Mouse (Mus musculus) left cerebral cortex, postnatal 4 days (tissue): ENCODE results near the gene 4933428G20Rik. TPM values are rescaled to one million over a fixed set of nuclear protein-coding genes. Genes with fewer than 3 reads are reported as not detected.

Source experiments
- DNase-seq: peaks from one replicate; pipeline ENCODE4 v3.0.0-alpha.2; 2022
- intact Hi-C: fragments of 180-260 bp; cut with DNase I; formaldehyde crosslinking; loops from one replicate; pipeline ENCODE4 v1.15.1; 2025
- total RNA-seq, 2 experiments: library from RNA; stranded (reverse); gene quantifications; 2 replicates each; pipeline ENCODE4 v1.2.3; 2021

4933428G20Rik gene
- under 1 TPM in 1 of 2 experiments, not detected in 1; 0.26 TPM for total RNA-seq

GRCm38 (mm10) chr11:97499865-97500719 lies at the start of gene 4933428G20Rik:
Gene 4933428G20Rik, minus strand, starts transcription at chr11:97500340.
- intact Hi-C loops: no loop called here

GRCm38 (mm10) chr11:97548757-97549156 lies 48.6 kb upstream of the 4933428G20Rik start:
- no peak for DNase-seq

More at GRCm38 (mm10) chr11:97499865-97500719, at the start of gene 4933428G20Rik:
- DNase-seq: no peak

DNA sequence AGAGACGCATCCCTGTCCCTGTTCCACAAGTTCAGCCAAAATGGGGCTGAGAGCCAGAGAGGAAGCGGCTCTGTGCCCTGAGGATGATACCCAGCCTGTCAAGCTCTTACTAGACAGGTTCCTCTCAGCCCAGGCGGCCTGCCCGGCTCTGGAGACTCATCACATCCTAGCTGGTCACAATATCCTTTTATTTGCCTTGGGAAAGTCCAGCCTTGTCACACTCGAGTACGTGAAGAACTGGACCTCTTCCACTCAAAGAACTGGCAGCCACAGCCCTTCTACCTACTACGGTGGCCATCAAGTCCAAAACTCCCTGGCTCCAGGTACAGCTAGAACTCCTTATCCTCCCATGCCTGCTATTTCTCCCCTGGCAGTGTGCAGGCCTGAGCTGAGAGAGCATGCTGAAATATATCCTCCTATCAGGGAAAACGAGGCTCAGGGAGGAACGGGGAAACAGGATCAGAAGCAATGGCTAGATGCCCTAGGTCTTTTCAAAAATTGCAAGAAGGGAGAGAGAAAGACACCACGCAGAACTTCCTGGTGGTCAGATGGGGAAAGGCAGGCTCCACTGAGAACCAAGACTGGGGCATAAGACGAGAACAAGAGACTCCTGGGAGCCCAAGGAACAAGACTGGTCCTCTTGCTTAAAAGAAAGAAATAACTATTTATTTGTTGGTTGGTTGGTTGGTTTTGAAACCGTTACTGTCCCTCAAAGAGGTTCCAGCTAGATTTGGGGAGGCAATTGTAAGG lies 48.0 kb upstream of the 4933428G20Rik start:
- intact Hi-C loops: no loop called here
- no peak for DNase-seq

More at GRCm38 (mm10) chr11:97548757-97549156, 48.6 kb upstream of the 4933428G20Rik start:
- intact Hi-C loops: no loop called here

GRCm38 (mm10) chr11:97546804-97547411 lies 46.8 kb upstream of the 4933428G20Rik start:
- intact Hi-C loops: no loop called here
- no peak for DNase-seq

DNA sequence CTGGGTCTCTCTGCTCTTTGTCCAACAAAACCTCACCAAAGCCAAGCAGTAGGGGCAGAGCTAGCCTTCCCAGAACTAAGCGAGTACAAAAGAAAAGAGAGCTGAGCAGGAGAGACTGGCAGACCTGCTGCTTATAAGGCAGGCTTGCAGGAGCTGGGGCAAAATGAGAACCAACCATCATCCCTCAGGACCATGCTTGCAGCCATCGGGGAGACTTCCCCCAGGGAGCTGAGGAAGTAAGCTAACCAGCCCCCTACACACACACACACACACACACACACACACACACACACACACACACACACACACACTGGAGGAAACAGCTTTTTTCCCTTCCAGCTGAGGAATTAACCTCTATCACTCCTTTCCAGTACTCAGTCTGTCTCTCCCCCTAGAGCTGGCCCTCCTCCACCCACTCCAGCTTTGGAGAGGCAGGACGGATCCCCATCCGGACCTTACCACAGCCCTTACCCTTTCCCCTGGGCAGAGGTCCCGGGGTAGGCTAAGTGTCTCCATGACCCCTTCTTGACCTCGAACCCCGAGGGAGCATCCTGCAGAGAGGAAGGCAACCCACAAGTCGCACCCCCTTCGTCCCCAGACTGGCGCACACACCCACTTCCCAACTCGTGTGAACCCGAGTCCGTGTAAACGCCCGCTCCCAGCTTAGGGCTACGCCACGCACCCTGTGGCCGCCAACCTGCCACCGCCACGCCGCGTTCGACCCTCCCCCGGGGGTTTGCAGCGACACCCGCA lies 45.8 kb upstream of the 4933428G20Rik start:
- intact Hi-C loops: no loop called here
- DNase-seq: no peak

GRCm38 (mm10) chr11:97543883-97544282 lies 43.7 kb upstream of the 4933428G20Rik start:
- intact Hi-C loops: no loop called here
- no peak for DNase-seq

DNA sequence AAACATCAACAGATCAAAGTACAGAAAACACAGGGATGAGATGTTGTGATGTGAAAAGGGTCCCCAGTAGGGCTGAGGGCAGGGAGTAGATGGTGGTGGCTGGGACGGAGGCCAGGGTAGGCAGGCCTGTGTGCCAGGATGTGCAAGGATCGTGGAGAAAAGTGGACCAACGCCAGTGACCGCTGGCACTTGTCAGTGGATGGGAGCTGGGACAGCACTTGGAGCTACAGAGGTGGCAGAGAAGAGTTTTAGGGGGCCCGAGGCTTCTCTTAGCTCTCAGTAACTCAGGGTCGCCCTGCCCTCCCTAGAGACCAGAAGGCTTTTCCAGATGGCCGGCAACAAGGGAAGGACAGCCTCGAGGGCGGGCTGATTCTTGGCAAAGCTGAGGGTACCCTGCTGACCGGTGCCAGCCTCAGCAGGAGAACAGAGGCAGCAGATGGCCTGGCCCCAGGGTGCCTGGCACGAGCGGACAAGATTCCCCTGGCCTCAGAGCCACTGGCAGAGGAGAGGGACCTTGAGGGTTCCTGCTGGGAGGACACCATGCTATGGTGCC lies 43.1 kb upstream of the 4933428G20Rik start:
- intact Hi-C loops: no loop called here
- peak; percentile 97 for DNase-seq

DNA sequence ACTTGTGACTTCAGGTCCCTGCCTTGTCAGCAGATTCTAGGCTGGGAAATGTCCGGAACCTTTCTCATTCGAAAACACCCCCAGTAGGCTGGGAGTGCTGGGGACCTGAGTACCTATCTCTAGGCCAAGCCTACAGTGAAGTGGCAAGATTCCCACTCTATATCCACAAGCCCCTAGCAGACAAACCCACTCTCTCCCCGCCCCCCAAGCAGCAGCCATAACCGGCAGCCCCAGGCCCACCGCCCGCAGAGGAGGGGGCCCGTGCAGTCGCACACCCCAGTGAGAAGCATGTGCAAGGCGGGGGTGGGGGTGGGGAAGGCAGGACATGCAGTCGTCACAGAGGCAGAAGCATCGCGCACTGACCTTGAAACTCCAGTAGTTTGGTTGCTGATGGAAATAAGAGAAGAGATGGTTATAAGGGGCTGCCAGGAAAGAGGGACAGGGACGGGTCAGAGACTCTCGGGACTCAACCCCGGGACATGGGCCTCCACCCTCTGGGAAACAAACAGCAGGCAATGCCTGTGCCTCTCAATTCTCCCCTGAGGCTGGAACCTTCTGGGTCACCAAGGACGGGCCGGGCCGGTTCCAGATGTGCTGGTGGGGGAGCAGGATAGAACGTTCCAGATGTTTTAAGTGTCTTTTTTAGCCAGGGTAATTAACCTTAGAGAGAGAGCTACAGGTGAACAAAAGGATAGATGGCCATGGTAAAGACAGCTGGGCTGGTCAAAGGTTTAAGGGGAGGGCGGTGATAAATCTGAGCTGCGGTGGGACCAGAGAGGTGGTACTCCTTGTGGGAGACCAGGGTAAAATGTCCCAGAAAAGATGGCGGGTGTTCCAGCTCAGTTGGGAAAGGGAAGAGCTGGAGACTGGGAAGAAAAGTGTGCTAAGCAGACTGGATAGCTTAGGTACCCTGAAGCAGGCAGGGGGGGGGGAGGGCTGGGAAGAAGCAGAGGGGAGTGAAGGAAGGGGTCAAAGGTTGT lies 42.3 kb upstream of the 4933428G20Rik start:
- intact Hi-C loops: no loop called here

DNA sequence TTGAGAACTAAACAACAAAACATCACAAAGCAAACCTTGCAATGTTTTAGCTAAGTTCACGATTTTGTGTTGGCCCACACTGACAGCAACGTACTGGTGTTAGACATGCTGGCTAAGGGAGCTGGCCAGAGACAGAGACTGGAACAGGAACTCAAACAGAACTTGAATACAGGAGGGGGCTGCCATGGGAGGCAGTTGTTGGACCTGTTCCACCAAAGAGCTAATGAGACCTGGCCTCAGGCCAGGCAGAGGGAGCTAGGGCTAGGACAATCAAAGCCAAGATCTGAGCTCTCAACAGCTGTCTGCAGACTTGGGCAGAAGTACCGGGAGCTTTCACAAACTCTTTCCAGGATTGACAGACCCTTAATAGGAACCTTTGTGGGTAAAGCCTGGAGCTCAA lies 40.5 kb upstream of the 4933428G20Rik start:
- intact Hi-C loops: no loop called here
- peak; percentile 90 for DNase-seq

More for the DNA sequence above, 42.3 kb upstream of the 4933428G20Rik start:
- DNase-seq: no peak

GRCm38 (mm10) chr11:97540136-97540535 lies 40.0 kb upstream of the 4933428G20Rik start:
- intact Hi-C loops: no loop called here
- DNase-seq: no peak

- intact Hi-C loops: loop anchor here (10.0 kb wide), 1 partner anchor 145 kb away; the partner anchor contains the start of gene Cisd3
- no peak for DNase-seq
Observed at GRCm38 (mm10) chr11:97539622-97540021, 39.5 kb upstream of the 4933428G20Rik start.

DNA sequence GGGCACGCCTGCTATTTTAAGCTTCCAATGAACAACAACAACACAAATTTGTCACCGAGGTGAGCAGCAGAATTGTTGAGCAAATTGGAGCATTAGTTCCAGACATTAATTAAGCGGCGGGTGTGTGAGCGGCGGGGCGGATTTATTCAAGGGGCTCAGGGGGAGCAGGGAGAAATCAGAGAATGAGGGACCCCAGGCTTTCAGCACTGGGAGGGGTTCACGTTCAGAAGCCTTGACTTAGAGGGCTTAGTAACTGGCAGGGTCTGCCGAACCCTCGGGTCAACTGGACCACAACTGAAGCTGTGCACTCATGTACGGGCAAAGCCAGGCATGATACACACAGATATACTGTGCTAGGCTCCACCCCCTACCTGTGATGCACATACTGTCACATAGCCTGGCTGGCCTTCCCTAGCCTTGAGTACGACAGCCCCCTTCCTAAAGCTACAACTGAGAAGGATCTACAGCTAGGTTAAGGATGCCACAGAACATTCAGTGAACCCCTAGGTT lies 37.5 kb upstream of the 4933428G20Rik start:
- intact Hi-C loops: loop anchor here (10.0 kb wide), 1 partner anchor 147 kb away; the partner anchor contains the start of gene Cisd3
- DNase-seq: peak; percentile 43

- intact Hi-C loops: loop anchor here (10.0 kb wide), 1 partner anchor 148 kb away; the partner anchor contains the start of gene Cisd3
- DNase-seq: peak; percentile 92
Observed at GRCm38 (mm10) chr11:97536835-97537579, 36.9 kb upstream of the 4933428G20Rik start.

GRCm38 (mm10) chr11:97536083-97536747 lies 36.1 kb upstream of the 4933428G20Rik start:
- DNase-seq: peak; percentile 59
- intact Hi-C loops: loop anchor here (10.0 kb wide), 1 partner anchor 149 kb away; the partner anchor contains the start of gene Cisd3

DNA sequence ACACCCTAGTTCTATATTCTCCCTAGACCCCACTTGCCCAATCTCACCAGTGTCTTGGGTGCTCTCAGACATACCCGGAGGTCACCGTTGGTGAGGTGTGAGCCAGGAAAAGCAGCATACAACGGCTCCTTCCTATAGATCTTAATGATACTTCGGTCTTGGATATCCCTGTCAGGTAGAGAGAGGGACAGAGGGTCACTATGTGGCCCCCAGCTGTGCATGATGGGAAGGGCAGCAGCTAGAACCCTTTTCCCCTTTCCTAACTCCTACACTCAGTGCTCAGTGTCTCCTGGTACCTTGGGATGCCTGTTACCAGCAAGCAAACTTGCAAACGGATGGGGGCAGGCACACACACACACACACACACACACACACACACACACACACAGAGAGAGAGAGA lies 35.5 kb upstream of the 4933428G20Rik start:
- intact Hi-C loops: loop anchor here (10.0 kb wide), 1 partner anchor 149 kb away; the partner anchor contains the start of gene Cisd3

GRCm38 (mm10) chr11:97535308-97535630 lies 35.1 kb upstream of the 4933428G20Rik start:
- peak; percentile 33 for DNase-seq
- intact Hi-C loops: loop anchor here (10.0 kb wide), 1 partner anchor 150 kb away; the partner anchor contains the start of gene Cisd3

More for the DNA sequence above, 35.5 kb upstream of the 4933428G20Rik start:
- no peak for DNase-seq
